Mouse (Mus musculus) heart, adult 2 months (tissue): ENCODE results near the gene Gm4027. TPM values are rescaled to one million over a fixed set of nuclear protein-coding genes. Genes with fewer than 3 reads are reported as not detected.
"Not testable (repeated sequence)": the region's sequence is repeated elsewhere in the genome, so short reads cannot be mapped to it uniquely, and the experiment has no call there.

Experiments
- DNase-seq, 2 experiments: peaks; one replicate each; pipeline ENCODE4 v3.0.0; 2021
- H3K27ac ChIP-seq: fragments of 200-600 bp; 2 replicates; pipeline ENCODE4 v1.8.1; 2022
- H3K27me3 ChIP-seq: fragments of 200-500 bp; 2 replicates; pipeline ENCODE4 v1.6.1; 2012; ENCODE audit warnings: mild to moderate bottlenecking, low read length, inconsistent platforms, mixed read lengths; ENCODE audit not compliant: control insufficient read depth, insufficient read depth
- H3K36me3 ChIP-seq: fragments of 200-500 bp; 2 replicates; pipeline ENCODE4 v1.6.1; 2012; ENCODE audit warnings: low read length, inconsistent platforms; ENCODE audit not compliant: control insufficient read depth, insufficient read depth
- H3K4me1 ChIP-seq: fragments of 200-500 bp; 2 replicates; pipeline ENCODE4 v1.6.1; 2011; ENCODE audit warnings: low read length; ENCODE audit not compliant: control insufficient read depth, insufficient read depth
- H3K4me3 ChIP-seq: fragments of 200-600 bp; 2 replicates; pipeline ENCODE4 v1.8.1; 2022
- H3K79me2 ChIP-seq: fragments of 200-500 bp; replicated peaks from 2 replicates; pipeline ENCODE4 v1.6.1; 2012; ENCODE audit warnings: mild to moderate bottlenecking, inconsistent platforms, low read length, moderate library complexity, mixed read lengths; ENCODE audit not compliant: control insufficient read depth, insufficient read depth
- H3K9ac ChIP-seq: fragments of 200-500 bp; 2 replicates; pipeline ENCODE4 v1.6.1; 2012; ENCODE audit warnings: low read depth, mild to moderate bottlenecking, control low read depth, inconsistent platforms, low read length, mixed read lengths
- WGBS: fragments of 180-500 bp; shearing (Covaris S2); methylation state at CpG from one replicate; pipeline ENCODE4 v1.1.7; 2018; 5-methylcytosine and 5-hydroxymethylcytosine counted together
- intact Hi-C: fragments of 180-260 bp; cut with DNase I; formaldehyde crosslinking; loops from one replicate; pipeline ENCODE4 v1.15.1; 2025
- long read RNA-seq: library from polyadenylated mRNA; stranded (forward); transcript quantifications from one replicate; pipeline ENCODE4 v2.0.0, GENCODE M21; 2021
- polyA plus RNA-seq: library from polyadenylated mRNA; depleted of rRNA; stranded (reverse); fragments of >200 nt; gene quantifications from 2 replicates; pipeline ENCODE4 v1.2.3, GENCODE M21; 2012; rRNA removed
- total RNA-seq, 2 experiments: library from RNA; stranded (reverse); gene quantifications; 2 replicates each; pipeline ENCODE4 v1.2.3; 2021

The Gm4027 gene
- total RNA-seq, result not detected
- polyA plus RNA-seq, result not detected in 2 replicates
- long read RNA-seq, result 0 reads

DNA sequence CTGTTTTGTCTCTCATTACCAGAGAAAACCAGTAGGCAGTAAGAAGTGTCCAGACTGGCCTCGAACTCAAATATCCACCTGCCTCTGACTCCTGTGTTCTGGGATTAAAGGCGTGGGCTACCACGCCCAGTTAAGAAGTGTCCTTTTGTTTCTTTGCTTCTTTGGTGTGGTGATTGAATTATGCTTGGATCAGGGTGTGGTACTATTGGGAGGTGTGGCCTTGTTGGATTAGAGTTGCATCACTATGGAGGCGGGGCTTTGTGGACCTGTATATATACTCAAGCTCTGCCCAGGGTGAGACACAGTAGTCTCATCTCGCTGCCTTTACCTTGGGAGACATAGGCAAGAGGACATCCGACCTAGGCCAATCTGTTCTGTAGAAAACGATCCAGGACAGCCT, at the start of gene Gm4027:
Gene Gm4027 (plus strand): TSS at position 301 of the 400 bp plus-strand sequence.
- H3K4me1 ChIP-seq, intact Hi-C loops, H3K9ac ChIP-seq, H3K36me3 ChIP-seq, H3K27ac ChIP-seq, H3K4me3 ChIP-seq, H3K27me3 ChIP-seq, DNase-seq, H3K79me2 ChIP-seq: not testable (repeated sequence)
- WGBS, result 86% methylated on average over 7 of the region's 7 CpGs

DNA sequence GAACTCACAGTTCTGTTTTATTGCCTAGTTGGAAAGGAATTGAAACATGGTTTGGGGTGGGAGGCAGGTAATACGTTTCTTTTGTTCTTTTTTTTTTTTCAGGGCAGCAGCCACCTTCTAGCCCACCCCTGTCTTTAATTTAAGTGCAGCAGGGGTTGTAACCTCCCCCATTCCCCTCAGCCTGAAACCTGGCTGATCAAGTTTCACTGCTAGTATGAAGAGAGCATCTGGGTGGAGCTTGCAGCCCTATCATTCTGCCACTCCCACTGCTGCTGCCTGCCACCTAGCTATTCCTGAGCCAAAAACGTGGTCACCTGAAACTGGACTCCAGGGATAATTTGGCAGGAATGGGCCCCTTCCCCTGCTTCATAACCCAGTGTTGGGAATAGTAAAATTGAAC, 17.3 kb upstream of the Gm4027 start:
- H3K4me3 ChIP-seq, H3K9ac ChIP-seq, H3K27ac ChIP-seq, H3K27me3 ChIP-seq, DNase-seq, H3K36me3 ChIP-seq, intact Hi-C loops, H3K4me1 ChIP-seq, H3K79me2 ChIP-seq: not testable (repeated sequence)
- WGBS, result 13% methylated on average over 2 of the region's 2 CpGs

- intact Hi-C loops, result not testable (repeated sequence)
Measured at GRCm38 (mm10) chr12:87602388-87602787, 16.3 kb upstream of the Gm4027 start, which contains the start of gene Oog1. Oog1 (plus strand) TSS chr12:87602688.

GRCm38 (mm10) chr12:87644520-87644919, 25.9 kb downstream of the Gm4027 start, which contains the start of gene Gm16381:
Gm16381 (minus strand) TSS chr12:87644620.
- H3K4me1 ChIP-seq, H3K27me3 ChIP-seq, intact Hi-C loops, H3K27ac ChIP-seq, H3K9ac ChIP-seq, DNase-seq, H3K79me2 ChIP-seq, H3K36me3 ChIP-seq, H3K4me3 ChIP-seq: not testable (repeated sequence)
- 73% methylated on average over 2 of the region's 2 CpGs for WGBS

More at GRCm38 (mm10) chr12:87602388-87602787, 16.3 kb upstream of the Gm4027 start, which contains the start of gene Oog1:
- not testable (repeated sequence) for H3K9ac ChIP-seq, H3K79me2 ChIP-seq, H3K27ac ChIP-seq, H3K36me3 ChIP-seq, DNase-seq, H3K4me3 ChIP-seq, H3K27me3 ChIP-seq, H3K4me1 ChIP-seq
- WGBS, result 47% methylated on average over 1 of the region's 2 CpGs

GRCm38 (mm10) chr12:87652916-87653703, 34.4 kb downstream of the Gm4027 start:
- H3K4me3 ChIP-seq, result not testable (repeated sequence)
- WGBS, result 57% methylated on average over 2 of the region's 4 CpGs

More at GRCm38 (mm10) chr12:87652916-87653703, 34.4 kb downstream of the Gm4027 start:
- H3K27me3 ChIP-seq, H3K27ac ChIP-seq, DNase-seq, H3K79me2 ChIP-seq, H3K9ac ChIP-seq, intact Hi-C loops, H3K4me1 ChIP-seq, H3K36me3 ChIP-seq: not testable (repeated sequence)

Other genes starting within 250 kb of the Gm4027 start
- gene Sptlc2, start 230.5 kb upstream of the Gm4027 start, total RNA-seq, result 10 to 100 TPM; 21.1 to 23.1 TPM
- 5.0 and 9.8 TPM in 2 replicates for gene Sptlc2, start 230.5 kb upstream of the Gm4027 start, polyA plus RNA-seq
- gene Slirp, start 175.0 kb upstream of the Gm4027 start, total RNA-seq, result 100 to 1,000 TPM; 169 to 173 TPM
- gene Slirp, start 175.0 kb upstream of the Gm4027 start, polyA plus RNA-seq, result 32.1 and 49.0 TPM in 2 replicates
- 10 to 100 TPM in 1 of 2 experiments, 1 to 10 TPM in 1; 9.6 to 11.5 TPM for gene Alkbh1, start 174.9 kb upstream of the Gm4027 start, total RNA-seq
- 7.6 and 11.9 TPM in 2 replicates for gene Alkbh1, start 174.9 kb upstream of the Gm4027 start, polyA plus RNA-seq
- 10 to 100 TPM; 42.3 to 46.1 TPM for gene Snw1, start 146.6 kb upstream of the Gm4027 start, total RNA-seq
- 8.5 and 15.6 TPM in 2 replicates for gene Snw1, start 146.6 kb upstream of the Gm4027 start, polyA plus RNA-seq
- gene Gm5788, start 124.1 kb upstream of the Gm4027 start, total RNA-seq, result not detected
- not detected in 2 replicates for gene Gm5788, start 124.1 kb upstream of the Gm4027 start, polyA plus RNA-seq
- gene Gm8300, start 104.6 kb upstream of the Gm4027 start, total RNA-seq, result not detected
- not detected in 2 replicates for gene Gm8300, start 104.6 kb upstream of the Gm4027 start, polyA plus RNA-seq
- gene Oog1, start 16.2 kb upstream of the Gm4027 start, total RNA-seq, result not detected
- gene Oog1, start 16.2 kb upstream of the Gm4027 start, polyA plus RNA-seq, result not detected in 2 replicates
- gene Gm16381, start 25.8 kb downstream of the Gm4027 start, total RNA-seq, result not detected
- not detected in 2 replicates for gene Gm16381, start 25.8 kb downstream of the Gm4027 start, polyA plus RNA-seq
- not detected for gene Gm21319, start 156.9 kb downstream of the Gm4027 start, total RNA-seq
- not detected in 2 replicates for gene Gm21319, start 156.9 kb downstream of the Gm4027 start, polyA plus RNA-seq
- not detected for gene Gm21936, start 176.6 kb downstream of the Gm4027 start, total RNA-seq
- not detected in 2 replicates for gene Gm21936, start 176.6 kb downstream of the Gm4027 start, polyA plus RNA-seq
- not detected for gene BB287469, start 197.7 kb downstream of the Gm4027 start, total RNA-seq
- not detected in 2 replicates for gene BB287469, start 197.7 kb downstream of the Gm4027 start, polyA plus RNA-seq
- gene Gm2001, start 223.5 kb downstream of the Gm4027 start, total RNA-seq, result not detected
- not detected in 2 replicates for gene Gm2001, start 223.5 kb downstream of the Gm4027 start, polyA plus RNA-seq